Comparison of ENCODE assay signal across 8 mouse cellular contexts in genomic region chr1:45926393-45926763, GRCm38 (mm10). TPM values are rescaled to one million over a fixed set of nuclear protein-coding genes. Genes with fewer than 3 reads are reported as not detected.
DNase-seq lines count a peak whose midpoint lies in the region; ATAC-seq lines count a peak whose summit lies in the region.

Gene Slc40a1, minus strand, starts transcription at chr1:45926523.

- 30% methylated on average over 9 of the region's 9 CpGs for WGBS in kidney, embryonic 14.5 days
- WGBS in forebrain, embryonic 16.5 days, result 16% methylated on average over 9 of the region's 9 CpGs
- 29% methylated on average over 9 of the region's 9 CpGs for WGBS in intestine, embryonic 14.5 days
- 22% methylated on average over 9 of the region's 9 CpGs for WGBS in midbrain, embryonic 12.5 days

- H3K9ac ChIP-seq in kidney, embryonic 14.5 days (ENCODE audit: low read depth, low read length), result peak within 1 kb of the TSS; percentile 58
- peak within 1 kb of the TSS; percentile 59 for H3K9ac ChIP-seq in forebrain, embryonic 16.5 days (replicated peaks; ENCODE audit: low read depth, low read length)
- peak within 1 kb of the TSS; percentile 42 for H3K9ac ChIP-seq in intestine, embryonic 14.5 days (ENCODE audit: low read length)
- peak within 1 kb of the TSS; percentile 60 for H3K9ac ChIP-seq in midbrain, embryonic 12.5 days (replicated peaks)

- H3K4me1 ChIP-seq in kidney, embryonic 14.5 days (ENCODE audit: control insufficient read depth, insufficient read depth, low read length), result 0 out of 2 replicates have a peak, but pooled peaks cover 3% of the 10 kb centered on the region
- peaks cover 6% of the 10 kb centered on the region; the same call in 1 of the 2 replicates for H3K4me1 ChIP-seq in forebrain, embryonic 16.5 days (replicated peaks; ENCODE audit: control insufficient read depth, insufficient read depth, low read length)
- 0 out of 2 replicates have a peak, but pooled peaks cover 8% of the 10 kb centered on the region for H3K4me1 ChIP-seq in intestine, embryonic 14.5 days (replicated peaks; ENCODE audit: control insufficient read depth, insufficient read depth, low read length)
- 0 out of 2 replicates have a peak, but pooled peaks cover 4% of the 10 kb centered on the region for H3K4me1 ChIP-seq in midbrain, embryonic 12.5 days

- ATAC-seq in kidney, embryonic 14.5 days (ENCODE audit: low FRiP score, low TSS enrichment), result no peak
- ATAC-seq in forebrain, embryonic 16.5 days, result no peak
- no peak; the same call in 1 of the 2 replicates for ATAC-seq in intestine, embryonic 14.5 days (replicated peaks; ENCODE audit: low FRiP score, low TSS enrichment, low read depth)
- peak; percentile 13 for ATAC-seq in midbrain, embryonic 12.5 days (ENCODE audit: low FRiP score, low read depth)

- peaks cover 4% of the 10 kb centered on the region; the same call in 1 of the 2 replicates for H3K27me3 ChIP-seq in kidney, embryonic 14.5 days (ENCODE audit: control insufficient read depth, insufficient read depth, low read length)
- peaks cover 12% of the 10 kb centered on the region; the same call in 1 of the 2 replicates for H3K27me3 ChIP-seq in forebrain, embryonic 16.5 days (replicated peaks; ENCODE audit: control insufficient read depth, insufficient read depth, low read length)
- peaks cover 10% of the 10 kb centered on the region; the same call in 1 of the 2 replicates for H3K27me3 ChIP-seq in intestine, embryonic 14.5 days (replicated peaks; ENCODE audit: control insufficient read depth, insufficient read depth, low read length)
- H3K27me3 ChIP-seq in midbrain, embryonic 12.5 days, result peaks cover 25% of the 10 kb centered on the region

- H3K4me3 ChIP-seq in kidney, embryonic 14.5 days (ENCODE audit: low read length), result peak within 1 kb of the TSS; percentile 69
- H3K4me3 ChIP-seq in forebrain, embryonic 16.5 days (replicated peaks; ENCODE audit: low read length), result peak within 1 kb of the TSS; percentile 71
- H3K4me3 ChIP-seq in intestine, embryonic 14.5 days (ENCODE audit: low read depth, low read length), result peak within 1 kb of the TSS; percentile 76
- H3K4me3 ChIP-seq in midbrain, embryonic 12.5 days, result peak within 1 kb of the TSS; percentile 65

- H3K9me3 ChIP-seq in kidney, embryonic 14.5 days (ENCODE audit: control insufficient read depth, low read length), result no peaks in the 10 kb centered on the region
- no peaks in the 10 kb centered on the region for H3K9me3 ChIP-seq in forebrain, embryonic 16.5 days (ENCODE audit: control insufficient read depth, low read length)
- no peaks in the 10 kb centered on the region for H3K9me3 ChIP-seq in intestine, embryonic 14.5 days (ENCODE audit: control insufficient read depth, low read length)
- H3K9me3 ChIP-seq in midbrain, embryonic 12.5 days, result no peaks in the 10 kb centered on the region

- peak within 1 kb of the TSS; percentile 86 for H3K4me2 ChIP-seq in kidney, embryonic 14.5 days (replicated peaks; ENCODE audit: low read depth, low read length)
- peak within 1 kb of the TSS; percentile 85 for H3K4me2 ChIP-seq in forebrain, embryonic 16.5 days (ENCODE audit: low read length)
- H3K4me2 ChIP-seq in intestine, embryonic 14.5 days (ENCODE audit: low read length), result peak within 1 kb of the TSS; percentile 94
- peak within 1 kb of the TSS; percentile 68 for H3K4me2 ChIP-seq in midbrain, embryonic 12.5 days (replicated peaks)

- peak within 1 kb of the TSS; percentile 25 for H3K27ac ChIP-seq in kidney, embryonic 14.5 days (ENCODE audit: low read depth, low read length)
- no peak within 1 kb of the TSS for H3K27ac ChIP-seq in forebrain, embryonic 16.5 days (ENCODE audit: low read length)
- H3K27ac ChIP-seq in intestine, embryonic 14.5 days (ENCODE audit: low read depth), result peak within 1 kb of the TSS; percentile 60
- no peak within 1 kb of the TSS for H3K27ac ChIP-seq in midbrain, embryonic 12.5 days (replicated peaks)

- DNase-seq in kidney, adult 18-20 months, result no peak
- no peak for DNase-seq in adrenal gland, postnatal 4 days (ENCODE audit: low spot score in 2 of 2)
- no peak for DNase-seq in intestine, embryonic 14.5 days (ENCODE audit: low spot score)
- DNase-seq in right cerebral cortex, adult 2 months (ENCODE audit: low spot score in 2 of 2), result no peak
- no peak for DNase-seq in thymus, postnatal 4 days

- no peaks in the 10 kb centered on the region for H3K36me3 ChIP-seq in kidney, embryonic 14.5 days (ENCODE audit: control insufficient read depth, insufficient read depth, low read length)
- H3K36me3 ChIP-seq in forebrain, embryonic 16.5 days (ENCODE audit: control insufficient read depth, insufficient read depth), result no peaks in the 10 kb centered on the region
- H3K36me3 ChIP-seq in intestine, embryonic 14.5 days (ENCODE audit: control insufficient read depth, insufficient read depth, low read length), result no peaks in the 10 kb centered on the region
- H3K36me3 ChIP-seq in midbrain, embryonic 12.5 days, result no peaks in the 10 kb centered on the region

RNA-seq across cellular contexts. Expression of gene Slc40a1, which starts in this region (rescaled TPM):
- 64.6 and 101 TPM in 2 replicates for polyA plus RNA-seq in kidney, embryonic 14.5 days (2014; fragmentation: Nextera tagmentation; extraction: Ambion mirVana)
- 10 to 100 TPM; 39.3 to 53.1 TPM for total RNA-seq in adrenal gland, postnatal 4 days (2021)
- 26.5 and 34.6 TPM in 2 replicates for polyA plus RNA-seq in forebrain, embryonic 16.5 days (2015; fragmentation: Nextera tagmentation; extraction: Ambion mirVana)
- polyA plus RNA-seq in intestine, embryonic 14.5 days (2014; fragmentation: Nextera tagmentation; extraction: Ambion mirVana), result 109 and 120 TPM in 2 replicates
- polyA plus RNA-seq in midbrain, embryonic 12.5 days (2016; fragmentation: Nextera tagmentation; extraction: Ambion mirVana), result 25.8 and 27.7 TPM in 2 replicates

Comparison
In these comparisons a context has a peak if more than half of its experiments do, and no peak if none do; other contexts are left out.
1. H3K27ac ChIP-seq: peak in kidney, embryonic 14.5 days (single experiment) and intestine, embryonic 14.5 days (single experiment); none in forebrain, embryonic 16.5 days (single experiment) and midbrain, embryonic 12.5 days (single experiment).
2. Peak in every context shown above with its lines, with median percentiles within 50 percentile points of each other: H3K4me2 ChIP-seq, H3K4me3 ChIP-seq and H3K9ac ChIP-seq.